Mouse (Mus musculus) embryo, embryonic 10 days (tissue): ENCODE data around the gene Gm38392.
A peak's percentile ranks its signal among the peaks of the same experiment; 100 is the strongest.

Experiments
- DNase-seq: peaks from one replicate; pipeline ENCODE4 v3.0.0-alpha.2; 2015; ENCODE audit warnings: low spot score

Gene Gm38392

DNA sequence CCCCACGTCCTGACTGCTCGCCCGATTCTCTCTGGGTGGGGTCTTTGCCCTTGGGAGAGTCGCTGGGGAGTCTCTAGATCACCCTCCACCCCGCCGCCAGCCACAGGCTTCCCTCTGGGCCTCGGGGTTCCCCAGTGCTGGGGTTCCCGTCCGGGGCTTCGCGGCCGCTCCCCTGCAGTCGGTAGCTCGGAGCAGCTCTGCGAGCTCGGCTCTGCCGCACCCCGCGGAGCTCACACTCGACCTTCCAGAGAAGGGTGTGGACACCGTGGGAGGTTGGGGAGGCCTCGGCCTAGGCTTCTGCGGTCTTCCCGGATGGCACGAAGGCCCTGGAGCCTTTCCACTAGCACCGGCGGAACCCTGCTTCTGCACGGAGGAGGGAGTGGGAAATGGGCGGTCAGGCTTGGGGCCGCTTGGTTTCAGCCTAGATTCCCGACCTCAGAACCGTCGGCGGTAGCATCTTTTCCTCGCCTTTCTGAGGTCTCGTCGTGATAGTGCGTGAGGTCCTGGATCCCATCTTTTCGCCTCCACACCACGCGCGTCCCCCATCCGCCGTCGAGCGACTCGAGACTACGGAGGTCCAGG is 71.9 kb downstream of the Gm38392 start:
- DNase-seq, result no peak

DNA sequence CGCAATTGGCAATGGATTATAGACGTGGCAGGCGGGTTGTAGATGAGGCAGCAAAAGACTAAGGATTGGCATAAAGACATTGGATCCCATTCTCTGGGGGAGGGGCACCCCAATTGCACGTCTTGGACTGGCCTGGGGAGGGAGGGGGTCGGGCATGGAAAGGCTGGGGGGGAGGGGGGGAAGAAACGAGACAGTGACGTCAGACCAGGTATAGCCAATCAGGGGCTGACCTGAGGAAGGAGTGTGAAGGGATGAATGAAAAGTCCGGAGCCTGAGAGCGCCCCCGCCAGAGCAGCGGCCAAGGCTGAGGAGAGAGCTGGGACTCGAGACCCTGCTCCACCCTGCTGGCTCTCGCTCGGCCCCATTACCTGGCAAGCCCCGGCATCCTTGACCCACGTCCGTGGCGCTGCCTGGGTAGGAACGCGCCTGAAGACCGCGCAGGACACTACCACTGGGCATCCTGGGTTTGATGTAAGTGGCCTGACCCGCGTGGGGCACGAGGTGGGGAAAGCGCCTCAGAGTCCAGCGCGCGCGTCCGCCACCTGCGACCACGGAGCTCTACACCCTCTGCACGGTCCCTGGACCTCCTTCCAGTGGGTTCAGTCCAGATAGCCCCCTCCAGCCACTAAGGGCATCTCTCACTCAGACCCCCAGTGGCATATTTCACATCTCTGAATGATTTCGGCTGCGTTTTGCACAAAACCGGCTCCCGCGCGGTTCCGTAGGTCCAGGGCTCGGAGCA is 72.6 kb downstream of the Gm38392 start:
- peak; percentile 47 for DNase-seq

DNA sequence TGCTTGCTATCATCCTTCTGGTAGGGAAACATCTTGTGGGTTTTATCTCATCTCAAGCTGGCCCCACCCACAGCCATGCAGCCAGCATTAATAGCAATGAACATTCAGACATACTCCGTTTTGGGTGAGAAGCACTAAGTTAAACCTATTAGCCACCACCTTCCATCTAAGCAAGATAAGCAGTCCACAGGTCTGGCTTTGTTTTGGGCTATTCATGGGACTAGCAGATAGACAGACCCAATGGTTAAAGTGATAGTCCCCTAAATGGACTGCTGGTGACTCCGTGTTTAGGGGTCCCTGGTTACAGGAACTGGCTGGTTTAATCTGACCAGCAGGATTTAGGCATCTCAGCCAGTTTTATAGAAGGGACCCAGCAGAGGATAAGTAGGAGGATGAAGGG is 74.0 kb downstream of the Gm38392 start:
- DNase-seq, result no peak

DNA sequence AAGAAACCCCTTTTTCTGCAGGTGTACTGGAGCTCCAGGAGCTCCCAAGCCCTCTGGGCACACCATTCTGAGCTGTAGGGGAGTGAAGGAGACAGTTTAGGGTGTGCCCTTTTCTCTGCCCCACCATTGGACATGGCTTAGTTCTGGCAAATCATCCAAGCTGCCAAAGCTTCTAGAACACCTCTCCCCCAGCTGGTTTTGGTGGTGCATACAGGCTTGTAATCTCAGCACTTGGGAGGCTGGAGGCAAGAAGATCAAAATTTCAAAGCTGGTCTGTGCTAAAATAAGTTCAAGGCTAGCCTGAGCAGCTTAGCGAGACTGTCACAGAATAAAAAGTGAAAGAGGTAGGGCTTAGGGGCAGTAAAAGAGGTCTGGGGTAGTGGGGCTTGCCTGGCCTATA is 74.7 kb downstream of the Gm38392 start:
- DNase-seq, result no peak

DNA sequence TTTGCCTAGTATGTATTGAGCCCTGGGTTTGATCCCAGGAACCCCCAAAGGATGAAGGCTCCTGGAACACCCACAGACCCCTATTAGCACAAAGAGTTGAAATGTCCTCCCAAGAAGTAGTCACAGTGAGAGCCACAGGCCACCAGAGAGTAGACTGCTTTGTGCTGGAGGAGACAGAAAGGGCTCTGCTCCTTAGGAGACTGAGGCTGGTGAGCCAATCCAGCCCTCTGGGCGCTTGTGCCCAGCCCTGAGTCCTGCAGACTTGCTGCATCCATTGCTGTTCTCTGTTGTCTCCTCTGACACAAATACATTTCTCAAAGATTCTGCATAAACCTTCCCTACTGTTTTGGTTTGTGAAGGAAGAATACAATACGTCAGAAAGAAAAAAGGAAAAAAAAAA is 76.1 kb downstream of the Gm38392 start:
- no peak for DNase-seq

DNA sequence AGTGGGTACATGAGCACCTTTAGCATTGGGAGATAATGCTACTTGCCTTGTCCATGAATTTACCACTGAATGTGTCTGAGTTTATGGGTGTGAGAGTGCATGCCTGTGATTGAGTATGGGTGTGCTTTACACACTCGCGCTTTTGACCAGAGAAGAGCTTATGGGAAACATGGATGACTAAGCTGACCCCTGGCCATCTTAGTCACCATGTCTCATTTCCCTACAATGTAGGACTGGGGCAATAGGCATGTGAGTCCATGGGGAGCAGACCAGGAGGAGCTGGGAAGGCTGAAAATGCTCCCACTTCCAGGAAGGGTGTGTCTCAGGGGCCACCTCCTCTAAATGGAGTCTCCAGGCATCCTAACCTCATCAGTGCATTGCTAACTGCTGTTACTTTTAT is 76.9 kb downstream of the Gm38392 start:
- DNase-seq, result no peak

DNA sequence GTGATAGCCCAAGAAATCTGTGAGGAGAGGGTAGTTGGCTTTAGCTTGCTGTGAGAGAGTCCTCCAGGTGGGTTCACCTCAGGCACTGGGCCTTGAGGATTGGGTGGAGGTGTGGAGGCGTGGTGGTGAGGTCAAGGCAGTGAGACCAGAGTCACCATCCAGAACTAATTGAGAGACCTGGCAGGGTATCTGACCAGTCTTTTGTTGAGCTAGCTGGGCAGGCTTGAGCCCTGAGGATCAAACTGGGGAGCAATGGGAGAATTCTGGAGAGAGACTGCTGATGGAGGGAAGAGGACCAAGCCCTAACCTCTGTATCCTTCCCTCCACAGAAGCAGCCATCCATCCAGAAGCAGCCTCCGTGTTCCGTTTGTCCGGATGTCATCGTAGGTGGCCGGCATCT is 77.7 kb downstream of the Gm38392 start:
- DNase-seq, result no peak

DNA sequence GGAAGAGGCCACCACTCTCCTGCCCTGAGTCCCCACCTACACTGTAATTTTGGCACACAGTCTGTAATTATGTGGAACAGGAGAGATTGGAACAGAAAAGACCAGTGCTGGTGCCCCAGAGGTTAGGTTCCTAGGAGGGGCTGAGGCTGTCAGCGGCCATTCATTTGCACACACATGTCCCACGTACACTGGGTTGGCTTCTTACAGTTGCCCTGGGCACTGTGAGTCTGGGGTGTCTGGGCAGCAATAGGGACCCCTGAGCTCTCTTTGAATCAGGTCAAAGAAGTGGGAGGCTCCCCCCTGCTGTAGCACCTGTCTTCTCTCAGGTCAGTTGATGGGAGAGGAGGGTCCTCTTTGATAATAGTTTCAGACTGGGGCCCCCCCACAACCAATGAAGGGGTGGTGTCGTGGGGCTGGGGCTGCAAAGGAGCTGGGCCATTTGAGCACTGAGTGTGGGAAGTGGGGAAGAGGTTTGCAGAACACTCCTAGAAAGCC is 78.7 kb downstream of the Gm38392 start:
- DNase-seq, result no peak

DNA sequence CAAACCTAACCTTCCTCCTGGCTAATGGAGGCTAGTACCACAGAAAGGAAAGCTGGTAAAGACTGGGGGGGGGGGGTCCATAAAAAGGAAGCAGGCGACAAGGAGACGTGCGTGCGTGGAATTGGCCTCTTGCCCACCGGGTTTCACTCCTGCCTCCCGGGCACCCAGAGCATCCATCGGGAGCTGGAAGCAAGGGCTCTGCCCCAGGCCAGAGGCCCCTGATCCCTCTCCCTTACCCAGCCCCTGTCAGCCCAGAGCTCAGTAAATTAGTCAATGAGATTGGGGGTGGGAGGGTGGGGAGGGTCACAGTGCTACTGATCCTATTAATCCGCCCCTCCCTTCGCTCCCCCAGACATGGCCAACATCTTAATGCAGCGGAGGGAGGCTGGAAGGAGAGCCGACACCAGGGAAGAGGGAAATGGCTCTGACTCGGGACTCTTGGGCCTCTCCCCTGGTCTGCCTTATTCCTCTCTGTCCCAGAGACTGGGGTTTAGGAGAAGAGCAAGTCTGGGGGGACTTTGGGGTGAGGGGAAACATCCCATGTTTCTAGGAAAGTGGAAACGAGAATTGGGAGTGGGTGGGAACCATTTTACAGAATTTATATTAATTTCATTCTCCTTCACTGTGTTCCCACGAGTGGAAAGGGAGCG is 79.4 kb downstream of the Gm38392 start:
- DNase-seq, result no peak

DNA sequence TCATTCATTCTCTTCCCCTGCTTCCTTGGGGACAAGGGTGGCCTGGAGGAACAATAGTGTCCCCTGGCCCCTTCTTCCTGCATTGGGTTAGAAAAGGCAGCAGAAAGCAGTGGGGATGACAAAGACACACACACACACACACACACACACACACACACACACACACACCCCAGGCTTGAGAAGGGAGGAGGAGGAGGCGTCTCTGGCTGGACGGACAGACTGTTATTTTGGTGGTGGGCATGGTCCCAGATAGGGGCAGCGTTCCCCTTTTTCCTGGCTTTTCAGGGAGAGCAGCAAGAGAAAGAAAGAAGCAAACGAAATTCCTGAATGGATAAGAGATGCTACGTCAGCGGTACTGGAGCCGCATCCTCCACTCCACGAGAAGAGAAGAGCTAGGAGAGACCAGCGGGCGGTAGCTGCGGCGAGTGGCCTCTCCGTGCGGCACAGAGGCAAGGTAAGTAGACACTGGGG is 80.1 kb downstream of the Gm38392 start:
- DNase-seq, result no peak

DNA sequence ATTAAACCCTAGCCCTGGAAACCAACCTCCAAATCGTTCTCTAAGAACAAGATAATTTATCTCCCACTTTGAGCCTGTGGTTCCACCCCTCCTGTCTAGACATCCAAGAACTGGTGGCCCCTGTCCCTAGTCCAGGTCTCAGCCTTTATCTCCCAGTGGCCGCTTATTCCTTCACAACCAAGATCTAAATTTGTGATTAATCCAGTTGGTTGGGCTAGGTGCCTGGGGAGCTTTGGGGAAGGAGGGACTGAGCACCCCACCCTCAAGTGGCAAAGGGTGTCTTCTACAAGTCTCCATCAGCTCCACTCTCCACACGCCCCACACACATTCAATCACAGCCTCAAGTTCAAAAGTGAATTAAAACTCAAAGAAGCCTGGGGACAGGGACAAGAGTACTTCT is 80.5 kb downstream of the Gm38392 start:
- no peak for DNase-seq

DNA sequence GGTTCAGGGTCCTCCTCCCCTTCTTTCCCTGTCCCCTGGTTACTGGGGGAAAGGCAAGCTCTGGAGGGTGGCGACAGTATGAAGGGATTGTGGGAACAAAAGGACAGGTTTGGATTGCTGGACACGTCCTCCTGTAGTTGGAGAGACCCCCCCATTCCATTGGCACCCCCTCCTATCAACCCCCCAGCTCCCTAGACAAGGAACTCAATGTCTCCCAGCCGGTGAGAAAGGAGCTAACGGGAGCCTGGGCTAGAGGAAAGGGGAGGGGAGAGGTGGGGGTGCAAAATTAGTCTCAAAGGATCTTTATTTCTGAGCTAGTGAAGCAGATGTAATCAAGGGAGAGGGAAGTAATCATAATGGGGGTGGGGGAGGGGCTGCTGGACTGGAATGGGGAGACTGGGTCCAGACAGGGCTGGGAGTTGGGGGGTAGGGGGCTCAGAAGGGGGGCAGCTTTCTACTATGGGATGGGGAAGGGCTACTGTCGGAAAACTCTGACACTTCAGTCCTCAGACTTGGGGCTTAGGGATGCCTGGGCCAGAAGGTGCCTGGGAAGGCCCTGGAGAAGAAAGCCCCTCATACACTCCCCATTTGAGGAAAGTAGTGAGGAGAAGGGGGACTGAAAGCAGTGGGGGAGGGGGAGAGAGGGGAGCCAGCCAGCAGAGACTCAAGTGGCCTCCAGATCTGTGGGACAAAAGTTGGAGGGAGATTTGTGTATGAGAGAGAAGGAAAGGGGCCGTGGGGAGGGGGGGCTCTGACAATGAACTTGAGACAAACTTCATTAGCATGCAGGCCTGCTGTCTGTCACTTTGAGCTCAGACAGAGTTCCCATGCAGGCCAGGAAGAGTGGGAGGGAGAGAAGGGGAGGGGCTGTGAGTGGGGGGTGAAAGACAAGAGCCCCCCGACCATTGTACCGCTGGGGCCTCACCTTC is 81.2 kb downstream of the Gm38392 start:
- DNase-seq, result no peak

DNA sequence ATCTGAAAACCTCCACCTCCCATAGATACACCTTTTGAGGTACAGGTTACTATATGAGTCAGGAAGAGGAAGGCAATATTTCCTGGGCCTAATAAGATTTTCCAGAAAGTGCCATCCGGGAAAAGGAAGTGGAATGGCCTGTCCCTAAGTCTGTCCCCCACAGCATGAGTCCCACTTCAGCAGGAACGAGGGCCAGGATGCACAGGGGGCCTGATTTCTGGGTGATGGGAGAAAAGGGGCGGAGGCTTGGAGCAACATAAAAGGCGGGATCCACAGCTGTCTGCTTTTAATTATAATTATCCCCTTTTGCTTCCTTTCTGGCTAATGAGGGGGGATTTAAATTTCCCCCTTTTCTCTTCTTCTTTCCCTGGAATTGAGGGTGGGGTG is 81.8 kb downstream of the Gm38392 start:
- DNase-seq, result no peak

DNA sequence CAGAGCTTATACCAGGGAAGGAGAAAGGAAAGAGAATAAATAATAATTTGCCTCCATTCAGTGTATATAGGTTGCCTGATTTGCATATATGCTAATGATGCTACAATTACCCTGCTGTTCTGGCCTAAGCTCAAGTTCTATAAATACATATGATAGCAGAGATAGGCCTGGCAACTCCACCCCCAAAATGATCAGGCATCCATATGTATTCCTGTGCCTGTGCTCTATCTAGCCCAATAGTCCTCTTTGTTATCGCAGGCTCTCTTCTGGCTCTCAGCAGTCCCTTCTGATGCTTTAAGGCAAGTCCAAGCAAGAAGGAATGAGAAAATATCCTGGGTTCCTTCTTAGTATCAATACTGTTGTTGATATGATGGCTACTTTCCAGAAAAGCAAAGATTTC is 82.3 kb downstream of the Gm38392 start:
- no peak for DNase-seq

DNA sequence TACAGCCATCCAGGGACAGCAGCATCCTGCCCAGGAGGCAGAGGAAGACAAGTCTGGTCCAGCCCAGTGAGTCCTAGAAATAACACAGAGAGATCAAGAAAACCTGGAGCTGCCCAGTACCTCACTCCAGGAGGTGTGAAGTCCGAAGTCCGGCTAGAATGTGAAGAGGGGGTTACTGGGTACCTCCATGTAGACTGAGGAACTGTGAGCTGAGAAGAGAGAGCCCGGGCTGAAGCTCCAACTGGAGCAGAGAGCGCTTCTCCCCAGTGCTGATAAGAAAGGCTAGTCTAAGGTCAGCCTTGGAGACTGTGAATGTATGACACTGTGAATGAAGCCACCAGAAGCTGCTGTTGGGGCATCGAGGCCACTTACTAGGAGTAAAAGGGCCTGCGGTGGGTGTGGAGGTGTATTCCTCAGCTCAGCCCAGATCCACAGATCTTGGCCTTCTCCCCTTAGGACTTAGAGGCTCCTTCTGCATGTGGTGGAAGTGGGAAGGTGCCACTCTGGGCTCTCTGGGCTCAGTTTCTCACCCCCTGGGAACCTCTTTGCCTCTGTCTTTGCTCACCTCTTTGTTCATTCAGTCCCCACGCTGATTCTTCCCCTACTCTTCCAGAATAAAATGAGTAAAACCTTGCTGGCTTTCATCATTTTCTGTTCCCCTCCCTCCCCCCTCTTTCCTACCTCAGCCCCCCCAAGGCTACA is 82.9 kb downstream of the Gm38392 start:
- DNase-seq, result no peak

DNA sequence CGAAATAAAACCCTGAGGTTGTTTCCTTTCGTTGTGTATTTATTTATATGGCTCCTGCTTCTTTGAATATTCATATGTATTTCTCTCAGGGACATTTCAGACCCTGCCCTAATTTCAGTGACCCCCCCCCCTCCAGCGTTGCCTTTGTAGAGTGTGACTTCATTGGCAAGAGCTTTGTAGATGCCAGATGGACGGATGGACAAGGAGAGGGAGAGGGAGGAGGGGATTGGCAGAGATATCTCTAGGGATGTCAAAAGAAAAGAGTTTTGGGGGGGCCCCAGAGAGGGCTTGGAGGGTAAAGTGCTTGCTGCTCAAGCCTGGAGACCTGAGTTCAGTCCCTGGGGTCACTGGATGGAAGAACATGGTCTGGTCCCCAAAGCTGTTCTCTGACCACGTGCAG is 83.6 kb downstream of the Gm38392 start:
- DNase-seq, result no peak

DNA sequence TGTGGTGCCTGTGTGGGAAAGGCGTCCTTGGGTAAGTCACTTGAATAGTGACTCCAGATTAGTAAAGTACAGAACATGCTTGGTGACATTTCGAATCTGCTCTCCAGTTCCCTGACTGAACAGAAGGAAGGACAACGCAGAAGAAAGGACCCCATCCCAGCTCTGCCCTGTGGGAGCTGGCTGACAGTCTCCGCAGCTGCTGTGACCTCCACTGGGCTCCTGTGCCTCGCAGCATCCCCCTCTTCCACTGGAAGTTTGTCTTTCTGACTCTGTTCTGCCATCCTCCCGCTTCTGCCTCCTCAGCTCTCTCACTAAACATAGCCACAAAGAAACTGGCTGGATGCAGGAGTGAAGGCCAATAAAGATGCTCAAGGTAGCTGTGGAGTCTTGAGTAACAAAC is 84.0 kb downstream of the Gm38392 start:
- DNase-seq, result no peak

DNA sequence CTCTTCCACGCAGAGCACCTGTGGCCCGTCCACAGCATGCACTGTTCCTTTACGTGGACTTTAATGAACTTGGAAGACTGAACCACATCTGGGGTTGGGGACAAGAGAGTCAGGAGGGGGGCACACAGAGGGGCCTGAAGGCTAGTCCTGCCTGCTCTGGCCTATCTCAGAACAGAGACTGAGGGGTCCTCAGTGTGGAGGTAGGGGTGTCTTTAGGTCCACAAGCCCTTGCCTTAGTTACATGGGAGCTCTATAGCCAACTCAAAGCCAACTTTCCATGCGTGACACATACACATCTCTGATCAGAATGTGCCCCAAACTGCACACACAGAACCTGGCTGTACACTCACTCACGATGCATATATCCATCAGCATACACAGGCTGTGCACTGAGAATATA is 85.4 kb downstream of the Gm38392 start:
- DNase-seq, result no peak

DNA sequence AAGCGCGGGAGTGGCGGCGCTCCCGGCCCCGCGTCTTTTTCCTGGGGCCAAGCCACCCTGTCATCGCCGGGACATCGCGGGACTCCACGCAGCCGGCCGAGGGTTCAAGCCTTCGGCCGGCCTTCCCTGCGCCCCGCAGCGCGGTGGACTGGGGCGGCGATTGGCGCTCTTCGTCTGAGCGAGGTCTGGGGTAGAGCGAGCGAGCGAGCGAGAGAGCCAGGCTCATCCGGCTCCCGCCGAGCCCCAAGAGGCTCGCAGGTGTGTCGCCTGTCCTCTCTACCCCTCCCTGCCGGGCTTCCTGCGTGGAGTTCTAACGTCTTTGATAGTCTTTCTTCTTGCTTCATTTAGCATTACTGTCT is 86.1 kb downstream of the Gm38392 start:
- DNase-seq, result no peak

DNA sequence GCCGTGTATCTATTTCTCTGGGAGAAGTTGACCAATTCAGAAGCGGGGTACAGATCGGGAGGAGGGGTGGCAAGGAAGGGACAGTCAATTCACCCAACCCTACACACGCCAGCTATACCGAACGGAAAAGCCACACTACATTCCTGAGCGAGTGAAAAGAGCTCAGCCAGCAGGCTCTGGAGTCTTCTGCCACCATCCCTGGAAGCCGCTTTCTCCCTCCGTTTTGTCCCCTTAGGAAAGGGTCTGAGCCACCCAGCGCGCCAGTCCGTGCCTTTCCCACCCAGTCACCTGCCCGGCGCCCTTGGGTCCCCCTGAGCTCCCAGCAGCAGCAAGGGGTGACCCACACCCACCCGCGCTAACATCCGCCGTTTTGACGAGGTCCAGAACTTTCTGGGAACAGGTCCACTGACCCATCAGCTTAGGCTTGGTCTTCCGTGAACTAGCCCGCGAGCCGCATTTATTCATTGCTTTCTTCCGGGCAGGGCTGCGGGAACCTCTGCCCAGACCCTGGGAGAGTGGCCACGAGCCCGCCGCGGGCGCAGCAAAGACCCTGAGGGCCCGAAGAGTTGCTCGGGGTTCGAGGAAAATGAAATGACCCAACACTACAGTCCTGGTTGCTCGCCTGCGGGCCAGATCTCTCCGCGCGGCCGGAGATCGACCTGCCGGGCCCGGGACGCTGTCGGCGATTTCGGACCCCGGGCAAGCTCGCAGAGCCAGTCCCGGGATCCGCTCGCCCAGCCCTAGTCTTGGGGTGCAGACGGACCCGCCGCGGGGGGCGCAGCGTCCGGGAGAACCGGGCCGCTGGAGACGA is 86.6 kb downstream of the Gm38392 start:
- no peak for DNase-seq
